Comparison of ENCODE assay signal across 8 mouse cellular contexts in genomic region chr4:94614627-94615006, GRCm38 (mm10). TPM values are rescaled to one million over a fixed set of nuclear protein-coding genes. Genes with fewer than 3 reads are reported as not detected.
DNase-seq lines count a peak whose midpoint lies in the region; ATAC-seq and TF ChIP-seq lines count a peak whose summit lies in the region.

No protein-coding gene starts in this region.

- H3K27ac ChIP-seq in thymus, adult 2 months (ENCODE audit: control insufficient read depth, insufficient read depth, low read length) = no peak overlapping the region
- no peak overlapping the region; the same call in 1 of the 2 replicates for H3K27ac ChIP-seq in liver, embryonic 13.5 days
- H3K27ac ChIP-seq in stomach, postnatal 0 days (replicated peaks) = peak overlapping the region; percentile 59

- intact Hi-C loops in gastrocnemius, postnatal 14 days (cut with DNase I; ENCODE audit: low total_unique reads) = no loop called here

- H3K4me3 ChIP-seq in thymus, adult 2 months (ENCODE audit: control insufficient read depth, insufficient read depth, low read length) = peak overlapping the region; percentile 93
- peak overlapping the region; percentile 72 for H3K4me3 ChIP-seq in liver, embryonic 13.5 days (replicated peaks)
- H3K4me3 ChIP-seq in stomach, postnatal 0 days (ENCODE audit: low read depth, low read length) = peak overlapping the region; percentile 59

- H3K36me3 ChIP-seq in thymus, adult 2 months (ENCODE audit: control insufficient read depth, insufficient read depth, low read length) = no peaks in the 10 kb centered on the region
- H3K36me3 ChIP-seq in liver, embryonic 13.5 days = no peaks in the 10 kb centered on the region
- no peaks in the 10 kb centered on the region for H3K36me3 ChIP-seq in stomach, postnatal 0 days (ENCODE audit: control insufficient read depth, insufficient read depth, low read length)

- H3K27me3 ChIP-seq in thymus, adult 2 months (ENCODE audit: control insufficient read depth, insufficient read depth, low read length) = no peaks in the 10 kb centered on the region
- no peaks in the 10 kb centered on the region for H3K27me3 ChIP-seq in liver, embryonic 13.5 days
- H3K27me3 ChIP-seq in stomach, postnatal 0 days (ENCODE audit: control insufficient read depth, insufficient read depth, low read length) = no peaks in the 10 kb centered on the region

- TF ChIP-seq POLR2A in thymus, adult 2 months (IDR thresholded peaks at IDR 0.05; ENCODE audit: control insufficient read depth, extremely low read depth, insufficient read depth, low read length, poor library complexity) = no peak

- DNase-seq in cerebellum, postnatal 4 days (ENCODE audit: low spot score in 2 of 2) = no peak
- no peak for DNase-seq in thymus, adult 2 months
- DNase-seq in thymus, adult 18-20 months = no peak
- no peak for DNase-seq in liver, embryonic 13.5 days
- DNase-seq in stomach, postnatal 0 days (ENCODE audit: low spot score) = no peak
- no peak for DNase-seq in embryo, embryonic 10.5 days (ENCODE audit: low spot score)
- DNase-seq in gastrocnemius, postnatal 14 days = no peak

- no peaks in the 10 kb centered on the region for H3K9me3 ChIP-seq in liver, embryonic 13.5 days (replicated peaks)
- H3K9me3 ChIP-seq in stomach, postnatal 0 days (ENCODE audit: control insufficient read depth, low read length) = no peaks in the 10 kb centered on the region

- H3K9ac ChIP-seq in liver, embryonic 13.5 days = peak overlapping the region; percentile 71
- H3K9ac ChIP-seq in stomach, postnatal 0 days (ENCODE audit: low read length) = peak overlapping the region; percentile 73

- H3K4me2 ChIP-seq in liver, embryonic 13.5 days = peak overlapping the region; percentile 92
- peak overlapping the region; percentile 71 for H3K4me2 ChIP-seq in stomach, postnatal 0 days (replicated peaks; ENCODE audit: low read depth)

- H3K4me1 ChIP-seq in thymus, adult 2 months (replicated peaks; ENCODE audit: control insufficient read depth, insufficient read depth, low read length) = peaks cover 4% of the 10 kb centered on the region; the same call in 1 of the 2 replicates
- peaks cover 14% of the 10 kb centered on the region for H3K4me1 ChIP-seq in liver, embryonic 13.5 days (replicated peaks)
- no peaks in the 10 kb centered on the region for H3K4me1 ChIP-seq in stomach, postnatal 0 days (replicated peaks; ENCODE audit: control insufficient read depth, insufficient read depth)

- peak; percentile 67; the same call in 1 of the 2 replicates for ATAC-seq in cerebellum, adult (ENCODE audit: insufficient number of reproducible peaks, low FRiP score, low TSS enrichment)
- peak; percentile 45 for ATAC-seq in liver, embryonic 13.5 days (ENCODE audit: low read depth)
- ATAC-seq in stomach, postnatal 0 days (ENCODE audit: low FRiP score, low TSS enrichment) = peak; percentile 60

- 1% methylated on average over 18 of the region's 18 CpGs for WGBS in thymus, adult 2 months
- 1% methylated on average over 18 of the region's 18 CpGs for WGBS in liver, embryonic 13.5 days (ENCODE audit: insufficient replicate concordance)
- 0% methylated on average over 18 of the region's 18 CpGs for WGBS in stomach, postnatal 0 days

- no peak for TF ChIP-seq EP300 in stomach, postnatal 0 days (optimal IDR thresholded peaks at IDR 0.05)

- TF ChIP-seq CTCF in thymus, adult 2 months (IDR thresholded peaks at IDR 0.05; ENCODE audit: borderline replicate concordance, control insufficient read depth, extremely low read depth, insufficient read depth, low read length, poor library complexity) = no peak
- TF ChIP-seq CTCF in stomach, postnatal 0 days (IDR thresholded peaks at IDR 0.05; ENCODE audit: low read depth) = no peak

RNA-seq across cellular contexts. Expression of gene Ift74, which starts 0.3 kb away (rescaled TPM):
- polyA plus RNA-seq in thymus, adult 2 months (2012; rRNA removed) = 0.55 and 1.0 TPM in 2 replicates
- polyA plus RNA-seq in liver, embryonic 13.5 days (2015; fragmentation: Nextera tagmentation; extraction: Ambion mirVana) = 4.3 and 4.6 TPM in 2 replicates
- 13.7 and 14.8 TPM in 2 replicates for polyA plus RNA-seq in stomach, postnatal 0 days (2015; fragmentation: Nextera tagmentation; extraction: Ambion mirVana)
- total RNA-seq in gastrocnemius, postnatal 14 days (2021) = 1 to 10 TPM; 4.8 to 4.9 TPM

RNA-seq across cellular contexts. Expression of gene Plaa, which starts 11.6 kb away (rescaled TPM):
- 89.9 and 125 TPM in 2 replicates for polyA plus RNA-seq in thymus, adult 2 months (2012; rRNA removed)
- 41.7 and 47.8 TPM in 2 replicates for polyA plus RNA-seq in liver, embryonic 13.5 days (2015; fragmentation: Nextera tagmentation; extraction: Ambion mirVana)
- 38.2 and 38.6 TPM in 2 replicates for polyA plus RNA-seq in stomach, postnatal 0 days (2015; fragmentation: Nextera tagmentation; extraction: Ambion mirVana)
- 10 to 100 TPM; 32.7 to 38.9 TPM for total RNA-seq in gastrocnemius, postnatal 14 days (2021)

RNA-seq across cellular contexts. Expression of gene Lrrc19, which starts 35.3 kb away (rescaled TPM):
- not detected in 2 replicates for polyA plus RNA-seq in thymus, adult 2 months (2012; rRNA removed)
- polyA plus RNA-seq in liver, embryonic 13.5 days (2015; fragmentation: Nextera tagmentation; extraction: Ambion mirVana) = 0.10 and 0.14 TPM in 2 replicates
- polyA plus RNA-seq in stomach, postnatal 0 days (2015; fragmentation: Nextera tagmentation; extraction: Ambion mirVana) = 0.10 and 0.17 TPM in 2 replicates
- total RNA-seq in gastrocnemius, postnatal 14 days (2021) = not detected

RNA-seq across cellular contexts. Expression of gene Caap1, which starts 58.0 kb away (rescaled TPM):
- 6.1 and 11.1 TPM in 2 replicates for polyA plus RNA-seq in thymus, adult 2 months (2012; rRNA removed)
- 11.8 and 15.7 TPM in 2 replicates for polyA plus RNA-seq in liver, embryonic 13.5 days (2015; fragmentation: Nextera tagmentation; extraction: Ambion mirVana)
- polyA plus RNA-seq in stomach, postnatal 0 days (2015; fragmentation: Nextera tagmentation; extraction: Ambion mirVana) = 10.8 and 11.2 TPM in 2 replicates
- total RNA-seq in gastrocnemius, postnatal 14 days (2021) = 1 to 10 TPM; 2.6 to 2.7 TPM

RNA-seq across cellular contexts. Expression of gene Gm10306, which starts 58.3 kb away (rescaled TPM):
- not detected in 2 replicates for polyA plus RNA-seq in thymus, adult 2 months (2012; rRNA removed)
- polyA plus RNA-seq in liver, embryonic 13.5 days (2015; fragmentation: Nextera tagmentation; extraction: Ambion mirVana) = 0.21 TPM in 1 of 2 replicates, not detected in the other
- polyA plus RNA-seq in stomach, postnatal 0 days (2015; fragmentation: Nextera tagmentation; extraction: Ambion mirVana) = 0.21 and 0.30 TPM in 2 replicates
- not detected for total RNA-seq in gastrocnemius, postnatal 14 days (2021)
